Mouse (Mus musculus): ENCODE measurements at regions not wholly inside any gene's neighbourhood (a gene's known extent, or its start where the extent isn't known, plus 50 kb on each side); places are given as distances from the start of the nearest gene placed in this dataset.

DNA sequence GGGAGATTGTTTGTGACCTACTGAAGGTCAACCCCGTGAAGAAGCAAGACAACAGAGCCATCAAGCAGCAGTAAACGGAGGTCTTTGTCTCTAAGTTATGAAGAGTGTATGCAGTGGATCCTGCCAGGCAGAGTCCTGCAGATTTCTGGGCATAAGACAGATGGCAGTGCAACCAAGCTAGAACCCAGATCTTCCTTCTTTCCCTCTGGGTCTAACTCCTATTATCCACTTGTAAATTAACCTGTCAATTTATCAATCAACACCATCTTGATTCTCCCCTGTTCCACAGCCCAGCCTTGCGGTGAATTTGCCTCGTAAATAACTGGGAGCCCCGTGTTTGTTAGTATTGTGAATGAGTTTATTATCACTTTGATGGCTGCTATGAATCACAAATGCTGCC, 555.7 kb downstream of the Nr2f2 start:
- peak; percentile 5 for DNase-seq

DNA sequence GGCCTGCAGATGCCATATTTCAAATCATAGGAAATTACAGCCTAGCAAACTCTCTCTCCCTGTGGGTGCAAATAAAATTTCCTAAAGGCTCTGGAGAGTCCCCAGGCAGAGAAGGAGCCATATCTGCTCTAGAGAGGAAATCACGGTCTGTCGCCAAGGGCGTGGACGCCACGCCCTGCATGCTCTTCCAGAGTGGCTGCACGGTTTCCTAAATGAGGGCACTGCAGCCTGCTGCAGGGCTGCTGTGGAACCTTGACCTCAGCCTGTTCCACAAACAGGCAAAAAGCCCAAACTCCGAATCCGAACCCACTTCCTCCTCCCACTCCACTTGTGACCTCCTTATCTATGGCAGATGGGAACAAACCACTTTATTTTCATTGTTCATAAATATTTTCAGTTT, 559.3 kb downstream of the Nr2f2 start:
- DNase-seq = peak; percentile 19

DNA sequence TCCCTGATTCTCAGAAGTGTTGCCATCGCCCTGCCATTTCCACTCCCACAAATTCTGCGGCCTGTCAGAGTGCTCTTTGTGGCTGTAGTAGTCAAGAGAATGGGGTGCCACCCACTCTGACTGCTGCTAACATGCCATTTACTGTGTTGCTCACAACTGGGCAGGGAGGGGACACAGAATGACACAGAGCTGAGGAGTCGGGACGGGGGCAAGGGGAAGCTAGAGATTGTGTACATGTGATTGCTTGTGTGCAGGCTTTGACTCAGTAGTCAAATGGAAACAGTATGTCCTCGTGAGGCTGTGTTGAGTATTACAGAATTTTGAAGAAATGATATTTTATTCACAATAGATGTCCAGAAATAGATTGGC, 595.6 kb downstream of the Nr2f2 start:
- DNase-seq = no peak

DNA sequence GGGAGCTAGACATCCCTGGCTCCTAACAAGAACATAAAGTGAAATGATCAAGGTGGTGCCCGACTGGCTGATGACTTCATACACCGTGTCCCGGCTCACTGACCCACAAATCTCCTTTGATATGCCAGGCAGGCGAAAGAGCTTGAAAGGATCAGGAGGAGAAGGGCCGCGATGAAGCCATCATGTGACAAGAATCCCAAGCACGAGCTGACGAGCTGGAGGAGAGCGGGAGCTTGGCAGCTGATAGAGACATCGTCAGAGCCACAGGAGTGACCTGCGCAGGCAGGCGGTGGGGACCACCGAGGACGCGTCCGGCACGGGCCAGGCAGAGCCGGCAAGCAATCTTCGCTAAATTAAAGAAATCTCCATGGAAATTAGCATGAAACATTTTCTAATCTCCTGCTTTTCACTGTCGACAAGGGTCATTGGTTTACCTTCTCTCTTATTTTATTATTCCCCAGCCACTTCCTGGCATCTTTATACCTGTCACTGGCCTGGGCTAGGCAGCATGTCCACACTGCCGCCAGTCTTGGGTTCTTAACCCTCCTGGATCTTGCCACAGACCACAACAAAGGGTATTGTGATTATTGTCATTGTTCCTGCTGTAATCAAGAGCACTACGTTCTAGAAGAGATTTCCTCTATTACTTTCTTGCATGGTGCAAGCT, 596.1 kb downstream of the Nr2f2 start:
- no peak for DNase-seq

DNA sequence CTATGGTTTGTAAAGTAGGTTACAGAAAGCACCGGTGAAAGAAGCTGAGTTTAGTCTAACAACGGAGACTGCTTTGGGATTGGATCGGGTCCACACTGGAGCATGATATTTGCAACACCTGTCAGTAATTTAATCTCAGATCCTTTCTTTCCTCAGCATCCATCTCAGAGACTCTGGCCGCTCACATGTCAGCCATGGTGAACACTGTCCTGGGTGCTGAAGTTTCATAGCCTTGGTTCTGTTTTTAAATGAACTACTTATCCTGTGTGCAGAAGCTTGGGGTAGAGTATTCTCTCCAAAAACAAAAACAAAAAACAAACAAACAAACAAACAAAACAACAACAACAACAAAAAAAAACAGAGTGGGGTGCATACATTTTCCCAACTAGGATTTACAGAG, 600.1 kb downstream of the Nr2f2 start:
- no peak for DNase-seq

DNA sequence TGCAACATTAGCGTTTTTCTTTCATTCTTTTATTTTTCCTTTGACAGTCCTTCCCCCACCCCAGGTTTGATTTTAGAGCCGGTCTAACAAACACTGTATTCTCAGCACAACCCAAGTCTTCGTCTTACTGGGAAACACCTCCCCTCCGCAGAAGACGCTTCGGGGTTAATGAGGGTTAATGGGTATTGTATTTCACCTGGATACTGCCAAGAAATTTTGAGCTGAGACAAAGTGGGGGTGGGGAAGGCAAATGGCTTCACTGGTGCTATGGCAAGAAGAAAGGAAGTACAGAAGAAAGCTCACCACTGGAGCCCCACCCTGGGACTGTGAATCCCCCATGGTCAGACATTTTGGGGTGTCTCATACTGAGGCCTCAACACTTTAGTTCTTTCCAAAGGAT, 626.0 kb downstream of the Nr2f2 start:
- no peak for DNase-seq

DNA sequence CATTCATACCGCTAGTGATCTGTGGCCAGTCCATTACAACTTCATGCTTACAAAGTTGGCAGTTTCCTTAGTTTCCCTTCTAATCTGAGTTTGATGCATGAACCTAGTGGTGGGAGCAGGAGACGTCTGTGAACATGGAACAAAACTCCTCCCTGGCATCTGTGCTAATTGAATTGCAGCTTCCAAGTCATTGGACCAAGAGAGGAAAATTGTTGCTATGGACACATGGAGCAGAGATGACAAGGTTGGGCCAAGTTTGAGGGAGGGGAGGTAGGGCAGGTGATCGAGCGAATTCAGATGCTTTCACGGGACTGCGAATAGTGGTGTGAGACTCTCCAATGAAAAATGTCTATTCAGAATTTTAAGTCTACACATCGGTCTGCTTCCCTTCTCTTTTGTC, 627.5 kb downstream of the Nr2f2 start:
- no peak for DNase-seq

DNA sequence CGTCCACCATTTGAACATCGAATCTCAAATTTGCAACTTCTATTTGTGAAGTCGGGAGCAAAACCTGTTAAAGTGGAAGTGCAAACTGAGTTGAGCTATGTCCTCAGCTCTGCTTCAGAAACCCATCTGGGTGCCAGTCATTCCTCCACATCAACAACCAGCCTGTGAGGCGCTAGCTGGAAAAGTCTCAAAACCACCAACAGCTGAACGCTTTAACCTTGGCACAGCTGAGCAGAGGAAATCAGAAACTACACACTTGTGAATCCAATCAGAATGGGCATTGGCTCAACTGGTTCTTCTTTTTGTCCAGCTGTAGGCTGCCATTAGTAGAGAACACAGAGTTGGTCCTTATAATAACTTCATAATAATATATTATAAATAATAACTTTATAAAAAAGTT, 651.5 kb downstream of the Nr2f2 start:
- DNase-seq = no peak

DNA sequence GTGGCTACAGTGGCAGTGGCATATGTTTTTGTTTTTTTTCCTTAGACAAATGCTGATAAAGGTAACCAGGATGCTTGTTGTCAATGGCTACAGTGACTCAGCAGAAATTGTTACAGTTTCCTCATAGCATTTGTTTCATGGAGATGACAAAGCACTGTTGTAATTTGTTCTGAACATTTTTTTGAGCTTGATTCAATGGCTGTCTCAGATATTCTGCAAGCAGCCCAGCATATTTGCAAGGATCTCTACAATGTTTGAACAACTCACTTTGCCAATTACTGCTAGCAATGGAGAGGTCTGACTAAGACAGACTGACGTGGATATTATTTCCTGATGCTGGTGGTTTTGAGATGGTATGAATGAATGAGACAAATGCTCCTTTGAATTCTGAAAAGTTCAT, 696.3 kb downstream of the Nr2f2 start:
- no peak for DNase-seq

DNA sequence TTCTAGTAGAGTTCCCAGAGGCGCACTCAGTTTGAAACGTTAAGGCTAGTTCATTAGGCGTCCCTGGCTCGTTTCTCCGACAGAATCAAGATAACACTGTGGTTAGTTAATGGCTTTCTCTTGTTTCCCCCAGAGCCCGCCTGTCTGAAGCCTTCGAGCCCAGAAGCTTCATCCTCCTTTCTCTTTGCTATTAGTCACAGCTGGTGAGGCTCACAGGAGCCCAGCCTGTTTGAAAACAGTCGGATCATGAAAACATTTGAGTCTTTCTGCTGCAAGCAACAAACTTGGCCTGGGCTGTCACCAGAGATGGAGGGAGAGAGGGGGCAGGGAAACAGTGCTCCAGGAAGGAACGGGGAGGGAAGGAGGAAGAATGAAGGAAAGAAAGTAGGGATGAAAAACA, 711.0 kb downstream of the Nr2f2 start:
- DNase-seq = peak; percentile 28

DNA sequence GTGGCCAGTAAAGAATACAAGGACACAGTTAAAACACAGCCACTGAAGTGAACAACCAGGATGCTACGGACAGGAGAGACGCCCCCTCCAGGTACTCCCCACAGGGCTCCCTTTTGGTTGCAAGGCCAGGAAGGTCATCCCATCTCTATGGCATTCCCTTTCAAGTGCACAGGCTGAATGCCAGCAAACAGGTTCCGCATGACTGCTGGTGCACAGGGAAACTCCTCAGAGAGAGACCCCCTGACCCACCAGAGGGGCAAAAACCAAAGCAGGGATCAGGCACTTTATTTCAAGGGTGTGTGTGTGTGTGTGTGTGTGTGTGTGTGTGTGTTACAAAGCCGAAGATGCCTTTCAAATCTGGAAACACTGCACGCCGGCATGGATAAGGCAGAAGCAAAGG, 721.1 kb downstream of the Nr2f2 start:
- no peak for DNase-seq

DNA sequence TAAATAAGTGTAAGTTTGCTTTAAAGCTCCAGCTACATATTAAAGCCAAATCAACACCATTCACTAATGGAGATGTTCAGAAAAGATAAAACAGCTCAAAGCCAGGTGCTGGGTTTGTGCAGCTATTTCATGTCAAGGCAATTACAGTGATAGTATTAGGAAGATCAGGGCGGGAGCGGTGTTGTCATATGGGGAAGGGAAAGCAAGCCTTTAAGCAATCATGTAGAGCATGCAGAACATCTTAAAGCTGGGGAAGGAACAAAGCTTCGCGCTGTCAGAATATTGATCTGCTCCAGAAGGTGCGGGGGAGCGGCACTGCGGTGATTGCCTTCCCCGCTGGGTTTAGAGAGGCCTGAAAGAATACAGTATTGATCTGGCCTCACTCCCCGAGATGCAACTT, 724.9 kb downstream of the Nr2f2 start:
- DNase-seq = no peak

DNA sequence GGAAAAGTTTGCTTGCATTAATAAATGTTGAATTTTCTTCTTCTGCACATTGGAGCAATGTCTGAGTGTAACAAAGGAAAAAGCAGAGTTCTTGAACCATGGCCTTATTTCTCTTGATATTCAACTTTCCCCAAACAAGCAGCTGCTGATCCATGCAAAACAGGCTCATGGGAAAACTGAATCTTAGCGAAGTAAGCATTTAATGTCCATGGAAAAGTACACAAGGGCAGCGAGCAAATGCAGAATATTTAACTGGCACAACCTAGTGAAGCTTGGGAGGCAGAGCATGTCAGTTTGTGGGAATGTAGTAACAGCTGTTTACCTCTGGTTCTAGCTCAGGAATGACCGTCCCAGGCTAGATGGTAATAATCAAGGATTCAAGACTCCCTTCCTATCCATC, 766.7 kb downstream of the Nr2f2 start:
- DNase-seq = no peak

DNA sequence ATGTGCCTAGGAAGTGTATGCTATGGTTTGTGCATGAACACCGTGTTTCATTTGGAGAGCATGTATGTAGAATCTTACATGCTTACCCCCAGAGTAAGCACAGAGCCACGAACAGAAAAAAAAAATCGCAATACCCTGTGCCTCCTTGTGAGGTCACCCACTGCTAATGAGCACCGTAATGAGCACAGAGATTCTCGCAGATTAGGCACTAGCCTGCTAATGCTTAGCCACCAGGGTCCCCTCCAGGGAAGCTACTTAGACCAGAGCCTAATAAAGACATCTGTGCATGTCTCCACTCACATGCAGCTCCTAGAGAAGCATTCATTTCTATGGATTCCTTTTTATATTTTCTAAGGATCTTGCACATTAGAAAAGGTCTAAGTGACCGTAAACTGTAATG, 780.8 kb downstream of the Nr2f2 start:
- no peak for DNase-seq

DNA sequence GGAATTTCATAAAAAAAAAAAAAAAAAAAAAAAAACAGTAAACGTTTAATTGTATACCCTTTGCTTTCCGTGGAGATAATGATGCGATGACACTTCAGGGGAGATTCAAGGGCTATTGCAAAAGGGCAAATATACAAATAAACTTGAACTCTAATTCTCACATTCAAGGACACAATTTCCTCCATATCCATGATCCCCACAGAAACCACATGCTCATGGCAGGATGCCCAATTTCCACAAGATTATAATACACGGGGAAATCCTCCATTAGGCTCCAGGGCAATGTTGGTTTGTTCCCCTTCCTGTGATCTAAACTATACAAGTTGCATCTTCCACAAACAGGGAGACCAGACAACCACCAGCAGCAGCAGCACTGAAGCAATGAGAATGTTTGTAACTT, 781.4 kb downstream of the Nr2f2 start:
- no peak for DNase-seq

DNA sequence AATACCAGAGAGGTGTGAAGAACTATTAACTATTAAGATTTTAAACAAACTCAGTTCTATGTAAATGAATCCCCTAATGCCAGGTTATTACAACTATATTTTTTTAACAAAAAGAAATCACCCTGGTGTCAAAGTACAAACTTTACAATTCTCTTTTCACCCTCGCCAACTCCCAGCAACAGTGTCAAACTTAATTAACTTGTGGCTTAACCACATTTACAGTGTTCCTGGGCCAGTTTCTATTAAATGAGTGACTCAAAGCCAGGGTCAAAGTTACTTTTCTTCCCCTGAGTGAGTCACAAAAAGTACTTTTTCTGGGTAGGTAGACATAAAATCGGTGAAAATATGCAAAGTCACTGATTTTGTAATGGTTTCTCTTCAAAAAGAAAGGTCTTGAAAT, 782.0 kb downstream of the Nr2f2 start:
- no peak for DNase-seq

DNA sequence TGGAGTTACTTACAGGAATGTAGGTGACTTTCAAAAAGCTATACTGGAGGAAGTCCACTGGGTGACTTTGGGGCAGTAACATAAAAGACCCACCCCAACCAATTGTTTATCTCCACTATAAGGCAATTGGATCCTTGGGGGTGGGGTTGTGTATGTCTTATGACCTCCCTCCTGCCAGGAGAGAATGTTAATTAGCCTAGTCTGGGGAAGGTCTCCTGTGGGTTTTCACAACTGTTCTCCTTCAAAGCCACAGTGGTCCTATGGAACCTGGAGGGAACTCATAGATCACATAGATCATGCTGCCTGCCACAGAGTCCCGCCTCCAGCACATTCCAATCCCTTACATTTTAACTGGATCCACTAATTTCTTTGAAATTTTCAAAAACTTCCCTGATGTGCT, 782.6 kb downstream of the Nr2f2 start:
- no peak for DNase-seq

DNA sequence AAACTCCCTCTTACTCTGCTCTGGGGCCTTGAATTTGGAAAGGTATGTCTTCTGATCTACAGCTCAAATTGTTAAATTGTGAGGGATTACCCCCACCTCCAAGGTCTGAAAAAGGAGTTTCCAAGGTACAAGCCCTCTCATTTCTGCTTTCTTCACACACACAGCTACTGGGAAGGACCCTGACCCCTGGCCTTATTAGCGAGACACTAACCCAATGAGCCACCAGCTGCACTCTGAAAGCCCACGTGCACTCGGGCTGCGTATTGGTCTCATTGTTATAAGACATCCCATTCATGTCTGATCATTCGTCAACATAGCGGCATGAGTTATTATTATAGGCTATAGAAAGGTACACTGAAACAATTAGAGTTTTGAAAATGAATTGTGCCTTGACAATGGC, 784.9 kb downstream of the Nr2f2 start:
- no peak for DNase-seq

DNA sequence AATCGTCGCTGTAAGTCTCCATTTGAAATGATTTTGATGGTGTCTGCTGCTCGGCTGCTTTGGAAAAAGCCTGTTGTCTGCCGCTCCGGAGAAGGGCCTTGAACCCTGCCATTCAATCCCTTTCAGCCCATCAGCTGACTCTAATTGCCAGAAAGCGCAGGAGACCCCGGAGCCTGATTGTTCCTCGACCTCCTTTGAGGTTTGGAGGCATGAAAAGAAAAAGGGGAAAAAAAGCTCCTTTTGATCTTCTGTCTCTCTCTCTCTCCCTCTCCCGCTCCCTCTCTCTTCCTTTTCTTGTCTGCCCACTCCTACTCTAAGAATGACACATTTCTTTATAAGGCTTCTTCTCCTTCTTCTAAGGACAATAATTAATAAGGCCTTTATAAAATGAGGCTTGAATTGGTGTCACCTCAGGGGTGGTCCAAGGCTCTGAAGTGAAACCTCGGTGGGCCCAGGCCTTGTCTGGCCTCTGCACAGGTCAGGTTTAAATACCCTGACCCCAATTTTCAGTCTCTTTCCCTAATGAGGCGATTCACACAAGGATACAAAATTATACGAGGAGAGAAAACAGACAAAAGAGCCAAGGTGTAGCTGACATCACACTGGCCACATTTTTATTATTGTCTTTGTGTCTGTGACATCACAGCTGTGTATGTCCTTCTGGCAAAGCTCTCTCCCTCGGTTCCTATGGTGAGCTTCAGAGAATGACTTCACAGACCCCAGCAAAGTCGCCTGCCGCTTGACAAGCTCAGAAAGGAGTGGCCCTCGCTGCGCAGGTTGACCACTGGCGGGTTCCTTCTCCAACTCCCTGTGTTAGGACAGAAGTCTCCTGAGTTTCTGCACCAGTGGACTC, 787.4 kb downstream of the Nr2f2 start:
- DNase-seq = no peak

DNA sequence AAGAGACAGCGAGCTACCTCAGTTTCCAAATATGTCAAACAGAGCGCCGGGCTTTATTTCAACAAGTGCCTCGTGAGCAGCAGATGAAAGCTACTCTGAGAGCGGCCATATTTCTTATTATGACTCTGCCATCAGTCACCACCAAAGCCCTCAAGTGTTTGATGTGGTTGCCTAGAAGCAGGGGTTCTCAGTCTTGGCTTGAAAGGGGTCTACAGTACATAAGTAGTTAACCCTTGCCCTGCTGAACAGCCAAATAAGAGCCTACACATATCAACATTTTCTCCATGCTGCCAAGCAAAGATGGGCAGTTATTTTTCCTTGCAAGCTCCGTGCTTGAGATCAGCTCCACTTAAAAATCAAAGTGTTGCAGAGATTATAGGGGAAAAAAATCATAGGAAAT, 788.8 kb downstream of the Nr2f2 start:
- DNase-seq = no peak

DNA sequence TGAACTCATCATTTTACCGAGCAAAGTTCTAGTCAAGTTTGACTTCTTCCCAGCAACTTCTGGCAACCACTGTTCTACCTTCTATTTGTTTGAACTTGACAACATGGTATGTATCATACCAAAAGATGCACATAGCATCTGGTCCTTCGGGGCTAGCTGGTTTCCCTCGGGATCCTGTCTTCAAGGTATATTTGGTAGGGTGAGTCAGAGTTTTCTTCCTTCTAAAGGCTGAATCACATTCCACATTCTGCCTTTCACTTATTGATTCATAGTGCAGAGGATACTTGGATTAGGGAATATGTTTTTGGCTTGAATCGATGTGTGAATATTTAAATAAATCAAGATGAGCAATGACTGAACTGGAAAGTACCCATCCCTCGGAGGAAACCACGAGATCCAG, 789.9 kb downstream of the Nr2f2 start:
- DNase-seq = no peak

DNA sequence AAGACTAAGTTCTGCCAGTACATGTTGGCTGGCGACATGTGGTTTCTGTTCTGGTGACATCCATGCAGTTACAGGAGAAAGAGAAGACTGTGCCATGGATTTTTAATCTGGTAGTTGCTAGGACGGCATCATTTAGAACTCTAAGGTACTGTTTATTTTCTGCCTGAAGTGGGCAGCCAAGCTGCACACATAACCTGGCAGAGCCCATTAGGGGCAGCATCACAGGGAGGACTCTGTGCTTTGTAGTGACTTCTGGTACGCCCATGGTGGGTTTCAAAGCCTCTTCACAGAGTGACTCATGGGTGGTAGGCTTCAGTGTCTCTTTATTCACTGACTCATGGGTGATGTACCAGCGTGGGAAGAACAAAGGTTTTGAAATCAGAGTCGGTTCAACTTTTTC, 792.8 kb downstream of the Nr2f2 start:
- DNase-seq = no peak

DNA sequence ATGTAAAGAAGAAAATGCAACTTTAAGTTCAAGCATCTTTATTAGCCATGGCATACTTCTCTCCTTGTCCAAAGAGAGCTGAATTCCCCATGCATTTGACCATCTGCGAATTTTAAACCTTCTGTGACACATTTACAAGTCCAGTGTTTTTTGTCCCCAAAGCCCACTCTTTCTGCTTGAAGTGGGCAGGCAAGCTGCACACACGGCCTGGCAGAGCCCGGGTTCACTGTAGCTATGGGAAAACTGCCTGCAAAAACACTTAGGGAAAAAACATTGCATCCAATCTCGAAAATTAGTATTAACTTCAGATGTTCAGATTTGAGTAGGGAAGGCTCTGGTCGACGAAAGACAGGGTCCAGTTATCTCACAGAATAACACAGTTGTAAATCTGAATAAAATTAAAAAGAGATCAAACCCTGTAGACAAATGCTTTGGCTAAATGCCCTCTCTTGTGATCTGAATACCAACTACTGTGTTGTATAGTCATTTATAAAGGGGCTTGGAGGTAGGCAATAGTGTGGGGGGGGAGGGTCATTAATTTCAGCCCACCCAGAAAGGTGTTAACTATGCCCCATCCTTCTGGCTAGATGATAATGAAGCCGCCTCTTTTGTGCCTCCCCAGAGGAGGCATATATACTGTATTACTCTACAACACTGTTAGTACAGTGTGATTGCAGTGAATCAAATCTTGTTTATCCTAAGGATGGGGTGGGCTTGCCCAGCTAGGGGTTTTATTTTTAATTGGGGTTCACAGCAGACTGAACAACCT, 793.7 kb downstream of the Nr2f2 start:
- DNase-seq = no peak

DNA sequence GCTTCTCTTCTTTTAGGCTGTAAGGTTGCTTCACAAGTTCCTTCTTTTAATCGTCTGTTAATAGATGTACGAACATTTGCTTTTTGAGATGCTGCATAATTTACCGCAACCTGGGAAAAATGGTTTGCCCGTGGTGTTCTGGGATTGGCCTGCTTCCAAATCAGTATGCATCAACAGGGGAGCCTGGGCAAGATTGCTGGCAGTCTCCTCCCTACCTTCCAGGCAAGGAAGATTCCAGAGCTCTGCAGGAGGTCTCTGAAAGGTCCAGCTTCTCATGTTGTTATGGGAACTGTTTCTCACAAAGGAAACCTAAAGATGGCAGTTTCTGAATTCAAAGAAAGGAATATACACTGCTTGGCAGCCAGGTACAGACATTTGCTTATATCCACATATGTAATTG, 799.6 kb downstream of the Nr2f2 start:
- DNase-seq = no peak

Data from lung, postnatal 10 days (tissue).